Mouse (Mus musculus) lung, postnatal 25 days (tissue): ENCODE measurements around the gene Tifa.
"Not testable (repeated sequence)": the region's sequence is repeated elsewhere in the genome, so short reads cannot be mapped to it uniquely, and the experiment has no call there.

ENCODE experiments used
- DNase-seq: peaks from one replicate; pipeline ENCODE4 v3.0.0; 2022; ENCODE audit warnings: low spot score

Gene Tifa

DNA sequence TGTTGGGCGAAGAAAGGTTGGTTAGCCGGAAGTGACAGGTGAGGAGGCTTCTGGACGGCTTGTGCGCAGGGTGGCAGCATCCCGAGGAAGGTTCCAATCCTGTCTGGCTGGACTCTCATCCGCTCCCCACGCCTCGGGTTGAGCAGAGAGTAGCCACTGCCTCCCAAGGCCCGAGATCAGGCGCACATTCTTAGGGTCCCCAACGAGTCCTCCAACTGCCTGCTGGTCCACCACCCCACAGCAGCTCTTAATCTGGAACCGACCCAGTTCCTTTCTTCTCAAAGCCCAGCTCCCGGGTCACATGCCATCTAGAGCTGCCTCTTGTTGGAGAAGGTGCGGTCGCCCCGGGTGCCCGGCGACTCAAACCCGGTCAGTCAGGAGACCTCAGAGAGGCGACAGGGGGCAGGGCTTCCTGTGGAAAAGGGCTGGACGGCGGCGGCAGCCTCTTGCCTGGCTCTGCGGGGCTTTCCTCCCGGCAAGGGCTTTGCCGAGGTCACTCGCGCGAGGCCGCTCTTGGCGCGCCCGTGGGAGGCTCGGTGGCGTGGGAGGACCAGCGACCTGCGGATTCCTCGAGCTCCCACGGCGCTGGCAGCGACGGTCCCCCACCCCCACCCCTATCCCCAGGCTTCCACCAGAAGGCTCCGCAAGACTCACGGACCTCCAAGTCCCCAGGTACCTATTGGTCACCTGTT is at the start of gene Tifa:
Gene Tifa, plus strand, starts transcription at position 306 of the 692 bp plus-strand sequence.
- DNase-seq: peak; percentile 70

DNA sequence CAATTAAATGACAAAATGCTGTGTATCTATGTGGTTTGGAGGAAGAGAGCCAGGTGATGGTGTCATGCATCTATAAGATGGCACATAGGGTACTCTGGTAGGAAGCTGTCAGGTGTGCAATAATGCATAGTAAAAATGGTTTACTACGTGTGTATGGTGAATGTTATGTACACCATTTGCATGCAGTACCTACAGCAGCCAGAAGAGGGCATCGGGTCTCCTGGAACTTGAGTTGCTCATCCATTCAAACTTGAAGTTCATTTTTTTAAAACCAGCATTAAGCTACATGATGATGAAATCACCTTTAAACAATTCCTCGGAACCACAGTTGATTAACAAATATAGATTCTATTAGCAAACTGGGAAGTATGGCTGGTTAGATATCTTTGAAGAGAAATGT is 48.1 kb upstream of the Tifa start:
- no peak for DNase-seq

DNA sequence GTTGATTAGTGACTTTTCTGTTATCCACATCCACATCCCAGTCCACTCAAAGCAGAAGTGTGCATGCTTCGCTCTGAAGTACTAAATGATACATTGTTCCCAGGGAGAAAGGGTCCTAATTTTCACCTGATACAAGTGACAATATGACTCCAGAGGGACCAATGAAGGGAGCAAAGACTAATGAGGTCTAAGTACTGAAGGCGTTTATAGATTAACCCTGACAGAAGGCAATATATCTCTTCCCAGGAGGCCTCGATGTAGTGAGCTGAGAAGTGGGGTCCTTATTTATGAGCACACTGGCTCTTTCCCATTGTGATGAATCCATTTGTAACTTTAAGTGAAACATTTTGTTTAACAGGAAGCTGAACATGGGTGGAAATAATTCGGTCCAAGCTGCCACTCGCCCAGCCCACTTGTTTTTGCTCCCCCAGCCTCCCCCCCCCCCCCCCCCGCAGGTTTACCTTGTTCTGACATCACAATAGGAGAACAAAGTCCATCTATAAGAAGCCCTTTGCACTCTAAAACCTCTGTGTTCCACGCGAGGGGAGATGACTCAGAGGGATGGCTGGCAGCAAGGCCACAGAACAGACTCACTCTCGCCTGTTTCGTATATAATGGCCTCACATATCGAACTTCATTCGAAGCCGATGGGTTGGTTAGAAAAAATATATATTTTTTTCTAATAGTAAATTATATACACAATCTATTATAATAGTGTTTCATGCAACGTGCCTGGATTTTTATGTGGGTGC is 45.8 kb upstream of the Tifa start:
- no peak for DNase-seq

DNA sequence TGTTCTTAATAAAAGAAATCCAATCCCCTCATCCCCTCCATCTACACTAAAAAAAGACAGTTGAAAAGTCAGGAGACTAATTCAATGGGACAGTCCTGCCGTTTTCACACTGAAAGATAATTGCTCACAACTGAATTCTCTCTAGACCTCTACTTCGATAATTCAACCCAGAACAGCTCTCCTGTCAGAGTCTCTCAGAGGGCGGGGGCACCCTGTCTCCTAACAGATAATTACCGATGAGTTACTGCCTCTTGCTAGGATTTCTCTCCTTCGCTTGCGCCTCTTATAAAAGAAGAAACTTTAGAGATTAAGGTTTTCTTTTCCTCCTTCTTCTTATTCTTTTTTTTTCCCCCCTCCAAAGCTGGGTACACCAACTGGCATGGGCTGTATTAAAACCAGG is 44.1 kb upstream of the Tifa start:
- no peak for DNase-seq

DNA sequence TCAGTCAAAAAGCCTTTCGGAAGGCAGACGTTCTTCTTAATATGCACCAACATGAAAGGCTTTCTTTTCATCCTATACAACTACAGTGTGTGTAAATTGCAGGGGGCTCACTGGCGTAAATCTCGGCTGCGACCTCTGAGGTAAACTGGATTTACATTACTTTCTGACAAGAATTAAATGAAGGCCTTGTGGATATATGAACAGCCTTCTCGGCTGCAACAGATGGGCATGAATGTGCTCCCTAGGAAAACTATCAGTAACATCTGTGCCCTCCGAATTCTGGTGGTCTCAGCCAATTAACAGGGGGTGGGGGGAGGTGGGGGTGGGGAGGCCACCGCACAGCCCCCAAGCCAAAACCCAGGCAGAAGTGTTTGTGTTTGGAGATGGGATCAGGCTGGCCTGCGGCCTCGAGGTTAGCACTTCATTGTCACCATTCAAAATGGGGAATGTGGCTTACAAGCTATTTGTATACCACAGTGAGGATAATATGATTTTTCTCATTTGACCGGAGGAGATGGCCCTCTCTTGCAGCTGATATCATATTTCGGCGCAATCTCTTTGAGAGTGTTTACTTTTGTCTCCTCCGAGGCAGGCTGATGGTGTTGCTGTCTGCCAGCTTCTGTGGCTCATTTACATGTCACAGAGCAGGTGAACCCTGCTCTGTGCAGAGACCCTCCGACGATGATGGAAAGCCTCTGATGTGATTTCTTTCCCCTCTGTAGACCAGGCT is 43.5 kb upstream of the Tifa start:
- no peak for DNase-seq

DNA sequence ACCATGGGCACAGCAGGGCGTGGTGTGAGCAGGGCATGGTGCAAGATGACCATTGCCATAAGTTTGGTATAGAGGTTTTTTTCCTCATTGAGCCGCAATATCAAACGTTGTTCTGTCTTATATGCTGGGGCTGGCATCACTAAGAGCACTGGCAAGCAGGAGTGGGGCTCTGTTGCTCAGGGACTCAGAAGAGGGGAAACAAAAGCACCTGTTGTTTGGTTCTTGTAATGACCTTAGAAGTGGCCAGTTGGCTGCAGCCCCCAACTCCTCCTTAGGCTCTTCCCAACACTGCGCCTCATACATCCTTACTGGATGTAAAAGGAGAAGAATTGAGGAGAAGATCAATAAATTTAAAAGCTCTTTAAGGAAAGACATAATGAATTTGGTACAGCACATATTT is 41.0 kb upstream of the Tifa start:
- no peak for DNase-seq

DNA sequence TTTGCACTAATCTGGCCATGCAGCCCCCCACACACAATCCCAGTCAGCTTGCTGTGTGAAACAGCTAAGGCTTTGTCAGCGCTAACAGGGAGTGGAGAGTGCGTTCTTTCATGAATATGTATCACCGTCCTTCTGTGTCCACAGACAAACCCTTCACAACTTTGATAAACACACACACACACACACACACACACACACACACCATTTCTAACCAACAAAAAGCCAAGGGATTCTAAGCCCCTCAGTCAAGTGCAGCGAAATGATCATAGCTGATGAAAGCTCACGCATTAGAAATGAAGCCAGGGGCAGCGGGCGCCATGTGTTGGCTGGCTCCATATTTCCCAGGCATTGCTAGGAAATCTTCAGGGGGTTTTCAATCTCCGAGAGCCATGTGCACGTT is 40.3 kb upstream of the Tifa start:
- no peak for DNase-seq

DNA sequence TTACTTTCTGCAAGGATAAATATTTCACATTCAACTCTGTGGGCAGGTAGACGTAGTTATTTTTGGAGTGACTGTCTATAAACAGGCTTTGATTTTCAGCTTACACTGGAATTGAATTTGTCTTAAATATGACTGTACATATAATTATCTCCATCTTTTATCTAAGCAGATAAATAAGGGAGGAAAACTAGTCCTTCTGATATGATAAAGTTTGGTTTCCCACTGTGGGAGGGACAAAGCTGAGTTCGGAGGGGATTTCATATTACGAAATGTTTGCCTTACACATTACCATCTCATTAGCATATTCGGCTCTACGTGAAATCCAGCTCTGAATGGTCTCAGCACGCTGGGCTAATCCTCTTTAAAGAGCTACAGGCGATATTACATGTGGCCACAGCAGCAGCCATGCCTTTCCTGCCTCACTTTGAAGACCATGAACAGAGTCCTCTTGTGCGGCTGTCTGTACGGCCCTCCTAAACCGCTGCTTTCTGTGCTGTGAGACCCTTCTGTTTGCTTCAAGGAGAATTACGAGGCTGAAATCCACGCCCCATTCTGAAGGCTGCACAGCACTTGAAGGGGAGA is 39.5 kb upstream of the Tifa start:
- no peak for DNase-seq

DNA sequence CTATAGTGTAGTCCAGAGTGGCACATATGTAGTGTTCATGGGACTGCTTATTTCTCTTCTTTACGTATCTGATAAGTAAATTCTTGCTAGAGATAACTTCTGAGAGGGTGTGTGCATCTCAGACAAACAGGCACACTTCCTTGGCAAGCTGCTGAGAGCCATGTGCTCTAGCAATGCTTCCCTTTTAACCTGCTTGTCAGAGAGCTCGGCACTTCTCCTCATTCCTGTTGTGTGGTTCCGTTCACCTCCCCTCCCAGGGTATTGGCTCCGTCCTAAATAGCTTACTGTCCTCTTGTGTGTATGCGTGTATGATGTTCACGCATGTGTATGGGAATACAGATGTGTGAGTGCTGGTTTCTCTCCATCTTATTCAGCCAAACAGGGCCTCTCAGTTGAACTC is 33.1 kb upstream of the Tifa start:
- no peak for DNase-seq

DNA sequence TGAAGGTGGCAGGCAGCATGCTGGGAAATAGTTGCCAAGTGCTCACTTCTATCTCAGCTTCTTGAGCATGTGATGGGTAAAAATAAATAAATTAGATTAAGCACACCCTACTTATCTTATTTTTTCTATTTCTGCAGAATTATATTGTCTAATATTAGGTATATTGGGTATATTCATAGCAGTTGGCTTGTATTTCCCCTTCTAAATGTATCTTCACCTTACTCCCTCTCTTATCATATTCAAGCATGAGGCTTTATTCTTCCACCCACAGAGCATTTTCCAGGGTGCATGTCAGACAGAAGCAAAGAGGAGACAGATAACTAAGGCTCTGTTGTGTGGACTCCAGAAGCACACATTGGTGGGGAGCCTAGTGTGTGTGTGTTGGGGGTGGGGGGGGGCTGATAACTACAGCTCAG is 31.7 kb upstream of the Tifa start:
- DNase-seq: no peak

DNA sequence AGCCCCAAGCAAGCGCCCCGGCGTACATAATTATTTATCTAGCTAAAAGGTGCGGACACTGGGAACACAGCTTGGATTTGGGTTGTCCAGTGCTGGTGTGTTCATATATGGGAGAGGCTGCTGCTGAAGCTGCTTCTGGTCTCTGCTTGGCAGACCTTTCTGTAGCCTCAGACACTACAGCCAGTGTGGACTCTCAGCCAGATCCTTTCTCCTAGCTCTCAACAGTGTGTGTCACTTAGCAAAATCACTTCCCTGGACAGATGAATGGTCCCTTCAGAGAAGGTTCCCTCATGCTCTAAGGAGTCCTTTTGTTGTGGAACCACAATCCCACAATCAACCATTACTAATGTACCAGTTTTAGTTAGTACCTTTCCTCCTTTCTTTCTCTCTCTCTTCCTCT is 30.8 kb upstream of the Tifa start:
- DNase-seq: no peak

DNA sequence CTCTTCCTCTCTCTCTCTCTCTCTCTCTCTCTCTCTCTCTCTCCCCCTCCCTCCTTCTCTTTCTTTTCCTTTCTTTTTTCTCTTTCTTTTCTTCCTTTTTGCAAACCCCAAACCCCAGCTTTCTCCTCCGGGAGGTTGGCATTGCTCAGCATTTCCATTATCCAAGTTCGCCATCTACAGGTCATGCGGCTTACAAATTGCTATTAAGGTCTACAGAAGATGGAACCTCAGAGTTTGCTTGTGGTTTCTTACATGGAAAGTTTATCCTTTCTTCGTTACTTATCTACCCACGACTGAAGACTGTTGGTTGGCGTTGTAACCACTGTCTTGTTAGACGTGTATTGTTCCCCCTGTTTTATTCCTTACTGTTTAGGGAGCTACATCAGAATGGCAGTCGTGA is 30.4 kb upstream of the Tifa start:
- DNase-seq: no peak

DNA sequence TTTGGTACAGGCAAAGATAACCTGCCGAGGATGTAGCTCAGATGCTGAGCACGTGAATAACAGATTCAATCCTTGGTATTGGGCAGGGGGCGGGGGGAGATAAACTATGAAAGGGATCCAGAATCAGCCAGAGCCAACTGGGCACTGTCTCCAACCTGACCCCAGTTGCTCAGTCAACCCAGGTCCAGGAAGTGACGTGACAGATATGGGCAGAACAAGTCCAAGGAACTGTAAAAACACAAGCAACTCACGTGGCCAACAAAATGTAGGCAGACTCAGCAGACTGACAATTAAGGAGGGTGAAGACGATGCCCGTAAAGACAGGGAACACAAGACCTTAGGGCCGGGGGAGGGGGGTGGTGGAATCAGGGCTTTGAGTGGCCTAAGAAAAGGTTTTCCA is 27.2 kb upstream of the Tifa start:
- no peak for DNase-seq

DNA sequence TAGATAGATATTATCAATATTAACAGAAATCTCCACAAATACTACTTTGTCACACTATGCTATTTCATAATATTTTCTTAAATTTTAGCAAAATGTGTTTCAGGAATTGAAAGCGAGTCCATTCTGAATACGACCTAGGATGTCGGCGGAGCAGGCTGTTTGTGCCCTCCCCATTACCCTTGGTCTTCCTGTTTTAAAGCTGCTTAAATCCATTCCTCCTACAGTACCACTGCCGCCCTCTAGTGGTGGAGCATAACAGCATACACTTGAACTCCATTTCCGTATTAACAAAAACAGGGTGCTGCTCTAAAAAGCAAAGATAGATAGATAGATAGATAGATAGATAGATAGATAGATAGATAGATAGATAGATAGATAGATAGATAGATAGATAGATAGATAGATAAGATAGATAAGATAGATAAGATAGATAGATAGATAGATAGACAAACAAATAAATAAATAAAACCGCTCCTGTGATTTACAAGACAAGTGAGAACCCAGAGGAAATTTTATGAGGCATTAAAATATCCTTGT is 26.5 kb upstream of the Tifa start:
- peak; percentile 85 for DNase-seq

DNA sequence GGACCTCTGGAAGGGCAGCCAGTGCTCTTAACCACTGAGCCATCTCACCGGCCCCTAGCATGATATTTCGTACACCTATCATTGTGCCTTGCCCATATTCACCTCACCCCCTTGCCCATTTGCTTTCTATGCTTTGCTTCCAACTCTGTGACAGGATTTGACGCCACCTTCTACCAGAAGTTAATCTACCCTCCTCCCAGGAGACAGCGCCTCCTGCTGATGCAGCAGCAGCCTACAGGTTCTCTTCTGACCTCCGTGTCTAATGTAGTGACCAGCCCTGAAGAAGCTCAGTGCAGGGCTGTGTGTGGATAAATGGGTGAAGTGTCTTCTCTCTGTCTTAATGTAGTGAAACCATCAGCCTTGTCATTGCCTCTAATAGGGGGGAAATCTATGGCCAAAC is 25.1 kb upstream of the Tifa start:
- DNase-seq: no peak

DNA sequence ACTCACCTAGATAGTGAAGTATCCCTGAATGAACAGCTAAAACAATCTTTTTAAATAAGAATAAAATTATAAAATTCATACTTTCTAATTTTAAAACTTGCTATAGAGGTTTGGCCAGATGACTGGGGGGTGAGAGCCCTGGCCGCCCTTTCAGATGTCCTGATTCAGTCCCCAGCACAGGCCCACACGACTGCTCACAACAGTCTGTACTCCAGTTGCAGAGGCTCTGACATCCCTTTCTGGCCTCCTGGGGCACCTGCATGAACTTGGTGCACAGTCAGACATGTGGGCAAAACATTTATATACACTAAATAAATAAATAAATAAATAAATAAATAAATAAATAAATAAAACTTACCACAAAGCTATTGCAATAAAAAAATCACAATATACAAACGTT is 23.6 kb upstream of the Tifa start:
- no peak for DNase-seq

DNA sequence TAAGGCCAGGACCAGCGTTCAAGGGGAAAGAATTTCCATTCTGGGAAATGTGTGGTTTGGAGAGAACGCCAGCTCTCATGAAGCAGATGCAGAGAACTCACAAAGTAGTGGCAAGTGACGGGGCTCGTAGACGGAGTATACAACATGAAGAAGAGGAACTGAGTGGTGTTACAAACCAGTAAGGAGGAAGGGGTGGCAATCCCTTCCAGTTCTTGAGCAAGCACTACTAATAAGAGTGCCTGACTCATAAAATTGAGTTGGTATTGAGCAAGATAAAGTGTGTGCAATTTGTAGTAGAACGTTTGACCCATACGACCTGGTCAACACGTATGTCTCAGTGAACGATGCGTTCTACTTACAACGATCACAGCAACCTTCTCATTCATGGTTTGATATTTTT is 20.5 kb upstream of the Tifa start:
- DNase-seq: peak; percentile 62

DNA sequence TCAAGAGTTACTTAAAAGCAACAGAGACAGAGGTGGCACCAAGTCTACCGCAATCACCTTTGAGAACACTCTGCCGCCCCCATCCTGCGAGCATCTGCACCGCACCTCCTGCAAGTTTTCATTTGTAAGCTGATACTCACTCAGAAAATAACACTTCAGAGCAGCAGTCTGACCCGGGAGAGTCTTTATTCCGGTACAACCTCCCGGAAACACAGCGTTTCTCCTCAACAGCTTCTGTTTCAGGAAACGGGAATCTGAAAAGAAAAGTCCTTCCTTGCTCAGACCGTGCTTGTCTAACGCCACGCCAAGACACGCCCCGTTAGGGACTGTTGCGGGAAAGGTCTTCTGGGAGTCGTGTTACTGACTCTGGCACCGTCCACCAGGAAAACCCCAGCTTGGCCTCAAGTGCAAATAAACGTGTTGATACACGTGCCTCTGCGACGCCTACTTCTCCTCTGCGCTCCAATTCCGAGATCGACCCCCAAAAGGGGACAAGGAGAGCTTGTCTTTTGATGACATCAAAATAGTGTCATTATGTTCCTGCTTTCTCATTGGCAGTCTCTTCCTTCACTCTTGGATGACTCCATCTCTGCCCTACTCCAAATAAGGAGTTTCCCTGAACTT is 9.5 kb upstream of the Tifa start, which contains the start of gene Alpk1:
Gene Alpk1, minus strand, starts transcription at position 507 of the 624 bp plus-strand sequence.
- peak; percentile 83 for DNase-seq

DNA sequence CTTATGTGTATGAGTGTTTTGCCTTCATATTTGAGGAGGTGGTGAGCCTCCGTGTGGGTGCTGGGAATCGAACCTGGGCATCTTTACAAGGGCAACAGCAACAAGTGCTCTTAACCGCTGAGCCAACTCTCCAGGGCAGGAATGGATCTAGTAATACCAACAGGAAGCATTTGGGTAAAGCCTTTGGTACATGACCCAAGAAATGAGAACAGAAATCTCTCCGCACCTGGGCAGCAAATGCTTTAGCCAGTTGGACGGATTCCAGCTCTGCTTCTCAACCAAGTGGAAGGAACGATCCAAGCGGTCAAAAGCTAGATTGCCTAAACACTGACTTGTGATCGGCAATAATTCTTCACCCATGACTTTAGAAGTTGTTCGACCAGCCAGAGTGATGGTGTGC is 8.7 kb upstream of the Tifa start:
- peak; percentile 44 for DNase-seq

DNA sequence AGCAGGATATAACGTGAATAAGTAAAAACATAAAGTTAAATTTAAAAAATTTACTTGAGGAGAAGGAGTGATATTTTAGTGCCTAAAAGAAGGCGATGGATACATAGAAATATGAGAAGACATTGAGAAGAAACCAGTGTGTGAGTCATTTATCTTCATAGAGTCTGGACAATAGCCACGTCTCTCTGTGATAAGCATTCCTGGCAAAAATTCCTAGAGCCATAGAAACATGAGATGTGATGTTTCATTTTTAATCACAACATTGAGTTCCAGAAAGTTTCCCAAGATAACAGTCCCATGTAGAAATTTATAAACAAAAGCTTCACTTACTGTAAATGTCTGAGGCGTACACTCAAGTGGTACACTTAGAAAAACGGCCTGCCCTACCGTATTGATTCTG is 6.7 kb upstream of the Tifa start:
- no peak for DNase-seq

DNA sequence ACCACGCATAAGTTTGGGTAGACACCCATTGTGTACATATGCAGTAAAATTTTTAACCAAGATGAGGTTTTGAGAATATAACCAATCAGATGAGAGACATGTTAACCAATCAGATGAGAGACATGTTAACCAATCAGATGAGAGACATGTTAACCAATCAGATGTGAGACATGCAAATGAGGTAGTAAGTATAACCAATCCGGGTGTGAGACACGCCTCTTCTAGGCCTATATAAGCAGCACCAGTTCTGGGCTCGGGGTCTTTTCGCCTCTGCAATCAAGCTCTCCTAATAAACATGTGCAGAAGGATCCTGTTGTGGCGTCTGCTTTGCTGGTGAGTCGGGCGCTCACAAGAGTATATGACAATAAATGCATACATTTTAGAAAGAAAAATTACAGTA is 5.9 kb upstream of the Tifa start:
- not testable (repeated sequence) for DNase-seq

DNA sequence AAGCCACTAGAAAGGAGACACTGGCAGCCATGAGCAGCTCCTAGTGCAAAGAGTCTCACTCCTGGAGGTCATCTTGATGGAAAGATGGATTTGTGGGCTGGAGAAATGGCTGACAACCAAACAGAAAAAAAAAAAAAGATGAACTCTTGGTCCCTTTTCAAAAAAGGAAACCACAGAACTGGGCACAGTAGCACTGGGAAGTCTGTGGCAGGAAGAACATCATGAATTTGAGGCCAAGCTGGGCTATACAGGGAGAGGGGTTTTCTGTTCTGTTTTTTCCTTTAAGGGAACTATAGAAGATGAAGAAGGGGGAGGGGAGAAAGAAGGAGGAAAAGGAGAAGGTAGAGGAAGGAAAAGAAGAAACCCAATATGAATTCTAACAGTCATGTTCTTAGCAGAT is 2.6 kb upstream of the Tifa start:
- no peak for DNase-seq
